Mouse (Mus musculus): ENCODE measurements at regions not wholly inside any gene's neighbourhood (a gene's known extent, or its start where the extent isn't known, plus 50 kb on each side); places are given as distances from the start of the nearest gene placed in this dataset.

DNA sequence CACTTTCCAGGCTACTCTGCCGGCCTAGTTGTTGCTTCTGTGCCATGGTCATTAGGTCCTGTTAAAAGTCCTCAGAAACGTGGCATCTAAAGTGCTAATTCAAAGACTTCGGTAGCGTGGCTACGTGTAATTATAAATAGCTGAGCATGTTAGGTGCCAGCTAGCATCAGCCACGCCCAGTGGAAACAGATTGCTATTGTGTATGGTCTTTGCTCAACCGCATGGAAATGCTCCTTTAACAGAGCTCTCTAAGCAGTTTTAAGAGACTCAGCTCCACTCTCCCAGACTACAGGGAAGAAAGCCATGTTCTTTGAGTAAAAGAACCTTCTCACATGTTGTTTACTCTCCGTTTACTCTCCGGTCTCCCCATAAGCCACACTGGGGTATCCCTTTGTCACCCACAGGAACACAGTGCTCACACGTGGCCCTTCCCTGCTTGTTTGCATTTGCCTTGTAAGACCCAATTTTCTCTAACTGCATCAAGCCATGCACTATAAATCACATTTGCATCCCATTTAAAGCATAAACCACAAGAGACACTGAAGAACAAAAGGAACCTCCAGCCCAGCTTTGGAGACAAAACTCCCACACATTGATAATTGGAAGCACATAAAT, 311.7 kb downstream of the Fgf10 start:
- Histone ChIP-seq H3K36me3 (no peaks in the 10 kb centered on the region), H3K4me3 (replicated peaks) (no peak overlapping the region), H3K27ac (no peak overlapping the region), H3K4me2 (no peak overlapping the region), H3K27me3 (no peaks in the 10 kb centered on the region), H3K4me1 (replicated peaks) (no peaks in the 10 kb centered on the region), H3K9me3 (replicated peaks) (no peaks in the 10 kb centered on the region), H3K9ac (no peak overlapping the region)
- ATAC-seq (ENCODE audit: low read depth) (no peak), DNase-seq (no peak)
- 68% methylated on average over 10 of the region's 10 CpGs for WGBS (ENCODE audit: insufficient replicate concordance)

GRCm38 (mm10) chr13:118985285-118985684, 315.7 kb downstream of the Fgf10 start:
- Histone ChIP-seq H3K9me3 (replicated peaks) (no peaks in the 10 kb centered on the region), H3K4me2 (no peak overlapping the region), H3K9ac (no peak overlapping the region), H3K27ac (no peak overlapping the region), H3K36me3 (no peaks in the 10 kb centered on the region), H3K4me1 (replicated peaks) (no peaks in the 10 kb centered on the region), H3K4me3 (replicated peaks) (no peak overlapping the region), H3K27me3 (no peaks in the 10 kb centered on the region)
- 66% methylated on average over 1 of the region's 1 CpGs for WGBS (ENCODE audit: insufficient replicate concordance)
- DNase-seq (no peak), ATAC-seq (ENCODE audit: low read depth) (no peak)

DNA sequence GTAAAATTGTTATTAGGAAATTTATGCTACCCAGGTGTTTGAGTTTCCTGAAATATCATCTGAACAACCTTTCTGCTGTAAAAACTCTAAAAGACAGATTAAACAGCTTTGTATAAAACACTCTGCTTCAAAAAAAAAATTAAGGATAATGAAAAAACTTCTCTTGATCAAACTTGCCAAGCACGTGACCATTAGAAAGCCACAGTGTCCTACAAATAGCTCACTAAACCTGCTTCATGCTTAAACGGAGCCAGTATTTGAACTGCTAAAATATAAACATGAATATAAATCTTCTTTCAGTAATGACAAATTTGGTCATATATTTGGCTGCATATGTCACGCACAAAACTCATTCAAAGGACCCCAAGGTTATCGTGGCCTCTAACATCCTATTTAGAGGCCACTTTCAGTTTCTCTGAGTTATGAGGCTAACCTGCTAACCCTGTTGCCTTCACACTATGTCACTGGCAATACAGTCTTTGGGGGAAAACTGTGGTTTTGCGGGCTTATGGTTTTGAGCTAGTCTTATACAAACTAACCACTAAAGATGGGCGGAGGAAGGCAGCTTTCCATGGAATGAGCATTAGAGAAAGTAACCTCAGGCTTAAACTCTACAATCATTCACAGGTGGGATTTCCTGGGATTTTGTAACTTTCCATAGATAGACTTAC, 355.8 kb downstream of the Fgf10 start:
- 66% methylated on average over 6 of the region's 6 CpGs for WGBS (ENCODE audit: insufficient replicate concordance)
- H3K4me2 ChIP-seq: no peak overlapping the region
- no peak overlapping the region for H3K27ac ChIP-seq
- no peaks in the 10 kb centered on the region for H3K27me3 ChIP-seq
- H3K4me3 ChIP-seq (replicated peaks): no peak overlapping the region
- H3K9me3 ChIP-seq (replicated peaks): no peaks in the 10 kb centered on the region
- DNase-seq: no peak
- ATAC-seq (ENCODE audit: low read depth): no peak
- no peaks in the 10 kb centered on the region for H3K36me3 ChIP-seq
- H3K9ac ChIP-seq: no peak overlapping the region
- no peaks in the 10 kb centered on the region for H3K4me1 ChIP-seq (replicated peaks)

DNA sequence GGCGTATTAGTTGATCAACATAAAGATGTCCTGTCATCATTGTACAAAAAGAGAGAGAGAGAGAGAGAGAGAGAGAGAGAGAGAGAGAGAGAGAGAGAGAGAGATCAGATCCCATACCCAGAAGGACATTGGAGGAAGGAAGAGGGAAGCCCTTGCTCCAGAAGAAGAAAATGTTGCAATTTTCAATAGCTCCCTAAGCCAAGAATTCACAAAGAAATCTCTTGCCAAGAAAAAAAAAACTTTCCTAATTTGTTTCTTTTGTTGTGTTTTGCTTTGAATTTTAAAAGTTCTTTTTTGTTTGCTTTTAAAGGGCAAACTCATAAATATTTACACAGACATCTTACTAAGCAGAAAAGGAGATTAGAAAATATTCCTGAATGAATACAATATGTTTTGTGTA, 370.0 kb downstream of the Fgf10 start:
- Histone ChIP-seq H3K9me3 (replicated peaks) (no peaks in the 10 kb centered on the region), H3K4me3 (replicated peaks) (no peak overlapping the region), H3K27ac (no peak overlapping the region), H3K4me2 (no peak overlapping the region), H3K4me1 (replicated peaks) (no peaks in the 10 kb centered on the region), H3K9ac (no peak overlapping the region), H3K27me3 (no peaks in the 10 kb centered on the region), H3K36me3 (no peaks in the 10 kb centered on the region)
- ATAC-seq (ENCODE audit: low read depth): no peak
- DNase-seq: no peak
- 60% methylated on average over 1 of the region's 1 CpGs for WGBS (ENCODE audit: insufficient replicate concordance)

DNA sequence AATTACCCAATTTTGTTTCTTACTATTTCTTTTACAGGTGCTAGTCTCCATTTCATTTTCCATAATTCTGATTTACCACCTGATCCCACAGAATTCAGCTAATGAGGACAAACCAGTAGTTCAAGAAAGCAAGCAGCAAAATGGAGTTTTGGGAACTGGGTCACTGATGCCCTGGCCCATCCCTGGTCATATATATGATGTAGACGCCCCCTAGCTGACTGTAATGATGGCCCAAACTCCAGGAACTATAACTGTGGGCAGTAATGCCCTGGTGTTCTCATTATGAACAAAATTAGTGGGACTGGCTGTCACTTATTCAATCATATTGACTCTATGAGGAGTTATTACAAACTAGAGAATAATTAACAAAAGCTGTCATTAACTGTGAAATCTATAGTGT, 375.5 kb downstream of the Fgf10 start:
- ATAC-seq (ENCODE audit: low read depth): no peak
- WGBS (ENCODE audit: insufficient replicate concordance): 51% methylated on average over 1 of the region's 1 CpGs

DNA sequence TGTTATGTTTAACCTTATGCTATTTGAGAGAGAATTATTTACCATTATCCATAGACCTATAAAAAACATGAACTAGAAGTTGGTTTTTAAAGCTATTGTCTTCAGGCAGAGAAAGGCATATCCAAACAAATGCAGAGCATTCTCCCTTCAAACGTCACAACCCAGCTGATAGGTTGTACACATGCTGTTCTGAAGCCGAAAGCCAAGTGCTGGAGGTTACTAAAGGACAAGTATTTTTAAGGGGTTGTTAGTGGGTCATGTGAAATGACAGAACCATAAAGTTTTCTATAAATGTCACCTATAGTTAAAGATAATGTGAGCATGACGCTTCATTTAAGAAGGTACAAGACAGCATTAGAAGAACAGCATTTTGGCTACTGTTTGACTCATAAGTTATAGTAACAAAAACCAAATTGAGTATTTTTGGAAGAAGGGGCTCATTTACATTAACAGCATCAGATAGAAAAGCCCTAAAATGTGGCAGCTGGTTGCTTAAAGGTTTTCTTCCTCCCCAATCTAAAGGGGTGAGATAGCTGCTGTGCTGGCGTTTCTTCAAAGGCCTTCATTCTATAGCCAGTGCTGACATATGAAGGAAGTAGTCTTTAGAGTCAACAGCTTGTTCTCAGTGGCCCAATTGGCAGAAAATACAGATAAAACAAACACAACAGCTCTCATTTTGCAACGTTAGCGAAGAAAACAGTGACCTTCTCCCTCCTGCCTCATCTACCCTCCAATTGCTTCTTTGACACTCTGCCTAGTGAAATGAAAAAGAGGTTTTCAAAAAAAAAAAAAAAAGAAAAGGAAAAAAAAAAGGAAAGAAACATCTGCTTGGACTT, 359.4 kb upstream of the Paip1 start:
- ATAC-seq (ENCODE audit: low read depth) (no peak), DNase-seq (no peak)
- Histone ChIP-seq H3K4me1 (replicated peaks) (no peaks in the 10 kb centered on the region), H3K27me3 (no peaks in the 10 kb centered on the region), H3K4me3 (replicated peaks) (no peak overlapping the region), H3K9ac (no peak overlapping the region), H3K36me3 (no peaks in the 10 kb centered on the region), H3K27ac (no peak overlapping the region), H3K4me2 (no peak overlapping the region), H3K9me3 (replicated peaks) (no peaks in the 10 kb centered on the region)
- WGBS (ENCODE audit: insufficient replicate concordance): 61% methylated on average over 6 of the region's 6 CpGs

More for the DNA sequence above, 375.5 kb downstream of the Fgf10 start:
- no peak for DNase-seq
- H3K4me3 ChIP-seq (replicated peaks): no peak overlapping the region
- H3K27me3 ChIP-seq: no peaks in the 10 kb centered on the region
- H3K9ac ChIP-seq: no peak overlapping the region
- H3K4me1 ChIP-seq (replicated peaks): no peaks in the 10 kb centered on the region
- H3K36me3 ChIP-seq: no peaks in the 10 kb centered on the region
- no peak overlapping the region for H3K4me2 ChIP-seq
- H3K9me3 ChIP-seq (replicated peaks): no peaks in the 10 kb centered on the region
- no peak overlapping the region for H3K27ac ChIP-seq

DNA sequence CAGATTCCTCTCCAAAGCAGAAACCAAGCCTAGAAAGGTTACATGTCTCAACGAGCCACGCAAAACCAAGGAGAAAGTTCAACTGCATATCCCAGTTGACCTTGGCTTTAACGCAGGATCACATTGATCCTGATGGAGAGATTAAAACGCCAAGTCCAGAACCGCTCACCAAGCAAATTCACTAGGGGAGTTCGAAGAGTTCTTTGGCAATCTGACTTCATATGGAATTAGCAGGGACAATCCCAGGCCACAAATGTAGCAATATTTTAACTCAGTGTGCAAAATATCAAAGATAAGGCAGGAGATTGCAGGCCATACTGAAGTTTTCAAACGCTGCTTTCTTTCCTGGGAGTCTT, 358.8 kb upstream of the Paip1 start:
- H3K27me3 ChIP-seq: no peaks in the 10 kb centered on the region
- H3K9ac ChIP-seq: no peak overlapping the region
- H3K4me3 ChIP-seq (replicated peaks): no peak overlapping the region
- H3K4me2 ChIP-seq: no peak overlapping the region
- WGBS (ENCODE audit: insufficient replicate concordance): 67% methylated on average over 7 of the region's 7 CpGs
- H3K36me3 ChIP-seq: no peaks in the 10 kb centered on the region
- ATAC-seq (ENCODE audit: low read depth) (no peak), DNase-seq (no peak)
- H3K4me1 ChIP-seq (replicated peaks): no peaks in the 10 kb centered on the region
- H3K27ac ChIP-seq: no peak overlapping the region
- no peaks in the 10 kb centered on the region for H3K9me3 ChIP-seq (replicated peaks)

- DNase-seq (no peak), ATAC-seq (ENCODE audit: low read depth) (no peak)
- no peaks in the 10 kb centered on the region for H3K9me3 ChIP-seq (replicated peaks)
- no peaks in the 10 kb centered on the region for H3K36me3 ChIP-seq
- 74% methylated on average over 4 of the region's 4 CpGs for WGBS (ENCODE audit: insufficient replicate concordance)
- no peak overlapping the region for H3K27ac ChIP-seq
- no peaks in the 10 kb centered on the region for H3K27me3 ChIP-seq
- no peak overlapping the region for H3K4me3 ChIP-seq (replicated peaks)
- H3K9ac ChIP-seq: no peak overlapping the region
- no peaks in the 10 kb centered on the region for H3K4me1 ChIP-seq (replicated peaks)
- no peak overlapping the region for H3K4me2 ChIP-seq
These were observed 349.2 kb upstream of the Paip1 start for GRCm38 (mm10) chr13:119079243-119079642.

- Histone ChIP-seq H3K9ac (no peak overlapping the region), H3K27ac (no peak overlapping the region), H3K4me3 (replicated peaks) (no peak overlapping the region), H3K4me1 (replicated peaks) (no peaks in the 10 kb centered on the region), H3K9me3 (replicated peaks) (no peaks in the 10 kb centered on the region), H3K36me3 (no peaks in the 10 kb centered on the region), H3K27me3 (no peaks in the 10 kb centered on the region), H3K4me2 (no peak overlapping the region)
- ATAC-seq (ENCODE audit: low read depth): no peak
- no peak for DNase-seq
- 20% methylated on average over 1 of the region's 1 CpGs for WGBS (ENCODE audit: insufficient replicate concordance)
These were observed 346.7 kb upstream of the Paip1 start for GRCm38 (mm10) chr13:119081691-119082090.

DNA sequence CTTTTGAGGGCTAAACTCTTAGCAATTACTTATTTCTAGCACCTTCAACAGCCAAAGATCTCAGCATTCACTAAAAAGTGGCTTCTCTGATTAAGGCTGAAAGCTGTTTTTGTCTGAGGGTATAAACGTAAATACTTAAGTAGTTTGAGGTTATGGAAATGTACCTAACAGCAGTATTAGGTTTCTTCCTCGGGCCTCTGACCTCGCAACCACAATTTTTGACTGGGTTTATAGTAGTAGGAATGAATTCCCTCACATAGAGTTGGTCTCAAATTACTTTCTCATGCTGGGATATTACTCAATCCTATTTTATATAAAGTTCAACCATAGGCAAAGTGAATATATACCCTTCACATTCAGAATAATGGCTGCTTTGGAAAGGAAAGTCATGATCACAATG, 310.5 kb upstream of the Paip1 start:
- H3K27ac ChIP-seq: no peak overlapping the region
- H3K36me3 ChIP-seq: no peaks in the 10 kb centered on the region
- WGBS (ENCODE audit: insufficient replicate concordance): 58% methylated on average over 3 of the region's 3 CpGs
- H3K4me1 ChIP-seq (replicated peaks): no peaks in the 10 kb centered on the region
- no peak for ATAC-seq (ENCODE audit: low read depth)
- no peak overlapping the region for H3K9ac ChIP-seq
- H3K4me2 ChIP-seq: no peak overlapping the region
- H3K27me3 ChIP-seq: no peaks in the 10 kb centered on the region
- no peak for DNase-seq
- H3K4me3 ChIP-seq (replicated peaks): no peak overlapping the region
- no peaks in the 10 kb centered on the region for H3K9me3 ChIP-seq (replicated peaks)

- Histone ChIP-seq H3K4me2 (no peak overlapping the region), H3K27me3 (no peaks in the 10 kb centered on the region), H3K27ac (no peak overlapping the region), H3K9ac (no peak overlapping the region), H3K36me3 (no peaks in the 10 kb centered on the region), H3K9me3 (replicated peaks) (no peaks in the 10 kb centered on the region), H3K4me3 (replicated peaks) (no peak overlapping the region), H3K4me1 (replicated peaks) (no peaks in the 10 kb centered on the region)
- ATAC-seq (ENCODE audit: low read depth) (no peak), DNase-seq (no peak)
- 50% methylated on average over 1 of the region's 1 CpGs for WGBS (ENCODE audit: insufficient replicate concordance)
These were observed 310.0 kb upstream of the Paip1 start for GRCm38 (mm10) chr13:119118382-119118781.
